Mouse (Mus musculus): ENCODE measurements around the gene Asic2. TPM values are rescaled to one million over a fixed set of nuclear protein-coding genes. Genes with fewer than 3 reads are reported as not detected.
A peak's percentile ranks its signal among the peaks of the same experiment; 100 is the strongest.
"Not testable (repeated sequence)": the region's sequence is repeated elsewhere in the genome, so short reads cannot be mapped to it uniquely, and the experiment has no call there.

The Asic2 gene
- total RNA-seq, 2 experiments from 2014 or later: 78.0 to 80.2 TPM

DNA sequence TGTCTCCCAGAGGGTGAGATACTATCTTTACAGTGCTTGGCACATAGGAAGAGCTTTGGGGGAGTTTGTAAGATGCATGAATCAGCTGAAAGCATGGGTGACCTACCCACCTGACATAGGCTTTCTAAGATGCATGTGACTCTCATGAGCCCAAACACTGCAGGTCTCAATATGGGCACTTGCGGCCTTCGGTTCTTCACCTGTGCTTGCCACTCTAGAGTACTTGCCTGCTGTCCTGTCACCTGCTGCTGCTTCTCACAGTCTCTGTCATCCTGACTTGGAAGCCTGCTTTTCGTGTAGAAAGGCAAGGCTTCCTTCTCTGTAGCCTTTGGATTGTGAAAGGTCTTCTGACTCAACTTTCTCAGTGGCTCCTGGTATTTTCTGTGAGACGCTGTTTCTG is 645.1 kb downstream of the Asic2 start:
- DNase-seq (ENCODE audit: low spot score in 2 of 2): peak in 1 of 2 experiments; percentile 37
- intact Hi-C loops (cut with DNase I): no loop called here

DNA sequence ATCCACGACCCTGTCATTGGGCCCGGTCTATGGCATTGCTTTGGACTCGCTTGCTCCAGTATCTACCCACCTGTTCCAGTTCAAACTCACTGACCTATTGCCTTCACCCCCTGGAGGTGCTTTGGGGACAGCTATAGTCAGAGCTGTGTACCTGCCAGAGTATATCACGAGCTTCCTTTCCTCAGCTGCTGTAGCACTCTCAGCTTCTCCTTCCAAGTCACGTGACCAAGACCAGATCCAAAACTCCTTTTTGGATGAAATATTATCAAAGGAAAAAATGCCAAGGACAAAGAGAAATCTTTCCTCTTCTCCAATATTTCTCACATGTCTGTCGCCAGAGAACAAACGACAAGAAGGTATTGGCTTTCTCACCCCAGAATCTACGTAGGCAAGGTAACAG is 645.8 kb downstream of the Asic2 start:
- intact Hi-C loops (cut with DNase I): no loop called here
- peak; percentile 14 to 50 for DNase-seq (ENCODE audit: low spot score in 2 of 2)

DNA sequence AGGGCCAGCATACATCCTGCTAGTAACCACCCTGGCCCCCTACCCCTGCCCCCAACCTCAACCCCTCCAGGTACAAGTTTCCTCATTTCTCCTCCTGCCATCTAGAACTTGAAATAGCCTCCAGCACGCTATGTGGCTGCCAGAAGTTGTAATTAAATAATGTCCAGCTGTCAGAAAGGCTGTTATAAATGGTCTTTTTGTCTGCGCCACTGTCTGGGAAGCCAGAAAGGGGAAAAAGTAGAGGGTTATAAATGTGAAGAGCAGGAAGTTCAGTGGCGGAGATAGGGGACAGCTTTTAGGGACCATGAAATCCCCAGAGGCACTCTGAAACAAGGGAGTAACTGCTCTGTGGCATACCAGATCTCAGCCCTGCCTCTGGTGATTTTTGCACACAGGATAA is 678.2 kb downstream of the Asic2 start:
- intact Hi-C loops (cut with DNase I): no loop called here
- no peak for DNase-seq (ENCODE audit: low spot score in 2 of 2)

DNA sequence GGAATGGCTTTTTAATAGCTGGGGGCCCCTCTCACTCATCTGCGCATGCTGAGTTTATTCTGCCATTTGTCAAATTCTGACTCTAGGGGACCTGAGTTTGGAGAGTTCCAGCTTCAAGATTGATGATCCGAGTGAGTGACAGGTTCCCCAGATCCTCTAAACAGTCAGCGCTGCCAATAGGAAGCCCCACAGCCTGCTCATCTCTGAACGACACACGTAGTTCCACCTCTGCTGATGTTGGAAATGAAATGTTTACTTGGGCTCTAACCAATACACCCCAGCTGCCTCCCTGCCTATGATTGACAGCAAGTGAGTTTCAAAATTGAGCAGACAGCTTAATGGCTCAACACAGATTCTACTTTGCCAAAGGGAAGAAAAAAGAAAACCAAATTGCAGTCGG is 685.1 kb downstream of the Asic2 start:
- intact Hi-C loops (cut with DNase I): no loop called here
- DNase-seq (ENCODE audit: low spot score in 2 of 2): no peak

DNA sequence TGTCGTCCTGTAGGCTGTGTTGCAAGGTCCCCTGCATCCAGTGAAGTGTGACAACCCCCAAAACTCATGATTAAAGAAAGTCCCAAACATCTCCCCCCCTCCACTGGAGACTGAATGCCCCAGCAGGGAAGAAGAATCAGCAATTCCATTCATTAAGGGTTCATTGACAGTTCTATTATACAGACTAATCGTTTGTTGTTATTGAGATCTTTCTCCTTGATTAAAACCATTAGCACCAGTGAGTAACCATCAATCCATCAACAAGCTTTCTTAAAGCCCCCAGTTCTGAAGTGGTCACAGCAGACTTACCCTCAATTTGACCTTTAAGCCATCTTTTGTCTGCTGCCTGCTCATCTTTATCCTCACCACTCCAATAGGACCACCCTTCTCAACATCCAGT is 688.2 kb downstream of the Asic2 start:
- DNase-seq (ENCODE audit: low spot score in 2 of 2): no peak
- intact Hi-C loops (cut with DNase I): no loop called here

DNA sequence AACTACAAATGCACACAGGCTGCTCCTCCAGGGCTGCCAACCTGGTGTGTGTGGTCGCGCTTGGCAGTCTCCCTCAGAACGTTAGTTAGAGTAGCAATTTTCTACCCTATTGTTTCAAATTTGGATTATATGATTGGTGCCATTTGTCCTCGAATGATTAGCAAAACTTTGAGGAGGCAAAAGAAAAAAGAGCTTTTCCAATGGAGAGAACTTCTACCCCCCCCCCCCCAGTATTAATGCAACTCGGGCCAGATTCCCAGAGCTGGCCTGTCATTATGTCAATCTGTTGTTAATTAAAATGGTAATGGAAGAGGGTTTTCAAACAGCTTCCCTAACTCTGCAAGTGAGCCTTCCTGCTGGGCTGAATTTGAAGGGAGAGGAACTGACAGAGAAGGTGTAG is 690.9 kb downstream of the Asic2 start:
- no peak for DNase-seq (ENCODE audit: low spot score in 2 of 2)
- intact Hi-C loops (cut with DNase I): no loop called here

DNA sequence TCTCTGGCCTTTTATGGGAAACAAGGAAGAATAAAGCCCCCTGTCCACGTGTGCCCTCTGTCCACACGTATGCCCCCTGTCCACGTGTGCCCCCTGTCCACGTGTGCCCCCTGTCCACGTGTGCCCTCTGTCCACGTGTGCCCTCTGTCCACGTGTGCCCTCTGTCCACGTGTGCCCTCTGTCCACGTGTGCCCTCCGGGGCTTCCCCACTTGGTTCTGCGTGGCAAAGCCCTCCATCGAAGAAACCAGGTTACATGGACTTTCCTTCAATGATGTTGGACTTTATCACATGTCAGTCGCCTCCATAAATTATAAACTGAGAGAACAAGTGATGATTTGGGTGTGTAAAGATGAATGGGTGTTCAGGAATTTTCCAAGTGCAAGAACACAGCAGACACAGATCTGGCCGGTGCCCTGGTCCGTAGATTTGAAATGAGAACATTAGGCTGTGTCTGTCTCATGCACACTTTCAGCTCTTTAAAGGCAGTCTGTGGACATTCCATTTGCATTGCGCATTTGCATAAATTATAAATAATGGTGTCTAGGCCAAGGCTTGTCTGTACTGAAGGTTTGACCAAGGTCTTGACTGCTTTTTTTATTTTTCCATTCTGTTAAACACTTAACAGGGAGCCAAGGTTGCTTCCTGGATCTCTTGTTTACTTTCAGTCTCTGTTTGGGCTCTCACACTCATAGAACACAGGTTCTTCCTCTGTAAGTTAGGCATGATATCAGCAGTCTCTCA is 695.4 kb downstream of the Asic2 start:
- DNase-seq (ENCODE audit: low spot score in 2 of 2): no peak
- intact Hi-C loops (cut with DNase I): no loop called here

DNA sequence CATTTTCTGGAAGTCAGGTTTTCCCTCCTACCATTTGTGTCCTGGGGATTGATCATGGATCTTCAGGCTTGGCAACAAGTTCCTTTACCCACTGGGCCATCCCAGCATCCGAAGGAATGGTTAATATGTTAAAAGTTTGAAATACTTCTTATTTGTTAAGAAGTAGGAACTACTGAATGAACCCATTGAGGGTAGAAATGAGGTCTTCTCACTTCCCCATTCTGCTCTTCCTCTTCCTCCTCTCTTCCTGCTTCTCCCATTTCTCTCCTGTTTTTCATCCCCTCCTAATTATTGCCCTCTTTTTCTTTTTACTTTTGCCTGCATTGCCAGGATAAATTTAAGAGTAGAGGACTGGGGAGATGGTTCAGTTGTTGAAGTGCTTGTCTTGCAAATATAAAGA is 696.8 kb downstream of the Asic2 start:
- intact Hi-C loops (cut with DNase I): no loop called here
- no peak for DNase-seq (ENCODE audit: low spot score in 2 of 2)

DNA sequence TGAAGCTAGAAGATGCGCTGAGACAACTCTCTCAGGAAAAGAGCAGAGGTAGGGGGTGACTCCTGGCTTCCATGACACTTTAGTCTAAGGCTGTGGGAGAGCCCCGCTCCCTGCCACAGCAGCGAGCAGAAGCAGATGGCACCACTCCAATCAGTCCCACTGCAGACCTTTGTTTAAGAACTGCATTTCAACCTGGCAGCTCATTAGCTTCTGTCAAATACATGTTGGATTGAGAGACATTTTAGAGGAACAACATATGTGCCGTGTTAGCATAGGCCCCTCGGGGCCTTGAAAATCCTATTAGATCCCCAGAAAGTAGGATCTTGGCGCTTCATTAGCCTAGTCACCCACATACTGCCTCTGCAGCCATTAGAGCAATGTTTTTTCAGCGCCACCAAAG is 697.7 kb downstream of the Asic2 start:
- intact Hi-C loops (cut with DNase I): no loop called here
- DNase-seq (ENCODE audit: low spot score in 2 of 2): no peak

DNA sequence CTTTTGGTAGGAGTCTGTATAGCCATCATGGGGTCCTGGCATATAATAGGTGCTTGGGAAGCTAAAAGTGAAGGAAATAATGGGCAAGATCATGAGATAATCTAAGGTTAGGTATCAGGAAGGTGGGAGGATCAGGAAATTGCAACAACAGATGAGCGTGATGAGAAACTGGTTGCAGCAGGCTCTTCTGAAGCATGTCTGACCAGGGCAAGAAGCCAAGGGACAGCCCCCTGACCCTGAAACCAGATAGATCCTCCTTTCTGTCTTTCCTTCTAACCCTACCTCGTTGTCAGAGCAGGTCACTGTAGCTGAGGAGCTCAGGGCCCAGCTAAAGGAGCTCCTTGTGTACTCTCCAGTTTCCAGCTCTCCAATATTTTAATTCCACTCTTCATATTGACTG is 704.5 kb downstream of the Asic2 start:
- intact Hi-C loops (cut with DNase I): no loop called here
- DNase-seq (ENCODE audit: low spot score in 2 of 2): no peak

DNA sequence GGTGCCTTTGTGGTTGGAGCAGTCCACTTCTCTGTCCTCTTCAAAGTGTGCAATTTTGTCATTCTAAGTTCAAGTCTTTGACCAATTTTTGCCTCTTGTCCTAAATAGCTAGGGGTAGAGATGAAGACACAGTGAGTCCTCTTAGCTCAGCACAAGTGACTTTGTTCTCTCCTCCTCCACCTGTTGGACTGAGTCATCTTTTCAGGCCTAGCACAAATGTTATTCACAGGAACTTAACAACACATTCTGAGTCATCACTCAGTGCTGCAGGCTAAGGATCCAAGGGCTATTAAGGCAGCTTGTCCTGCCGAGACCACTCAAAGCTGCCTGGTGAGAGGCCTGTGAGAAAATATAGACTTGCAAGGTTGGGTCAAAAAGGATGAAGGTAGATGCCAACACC is 705.1 kb downstream of the Asic2 start:
- DNase-seq (ENCODE audit: low spot score in 2 of 2): peak in 1 of 2 experiments; percentile 69
- intact Hi-C loops (cut with DNase I): no loop called here

DNA sequence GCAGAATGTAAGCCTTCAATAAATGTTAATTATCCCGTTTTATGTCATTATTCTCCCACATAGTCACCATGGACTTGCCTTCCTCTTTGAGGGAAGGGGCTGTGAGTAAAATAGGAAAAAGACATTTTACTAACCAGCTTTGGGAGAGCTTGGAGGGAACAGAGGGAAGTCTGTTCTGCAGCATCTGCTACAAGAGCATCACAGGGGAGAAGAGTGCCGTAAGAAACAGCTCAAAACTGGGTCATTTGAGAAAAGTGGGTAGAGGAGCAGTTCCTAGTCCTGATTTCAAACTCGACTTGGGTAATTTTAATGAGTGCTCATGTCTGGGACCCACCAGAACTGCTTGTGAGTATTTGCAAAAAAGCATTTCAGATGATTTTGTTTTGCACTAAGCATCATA is 707.0 kb downstream of the Asic2 start:
- intact Hi-C loops (cut with DNase I): no loop called here
- peak in 1 of 2 experiments; percentile 32 for DNase-seq (ENCODE audit: low spot score in 2 of 2)

DNA sequence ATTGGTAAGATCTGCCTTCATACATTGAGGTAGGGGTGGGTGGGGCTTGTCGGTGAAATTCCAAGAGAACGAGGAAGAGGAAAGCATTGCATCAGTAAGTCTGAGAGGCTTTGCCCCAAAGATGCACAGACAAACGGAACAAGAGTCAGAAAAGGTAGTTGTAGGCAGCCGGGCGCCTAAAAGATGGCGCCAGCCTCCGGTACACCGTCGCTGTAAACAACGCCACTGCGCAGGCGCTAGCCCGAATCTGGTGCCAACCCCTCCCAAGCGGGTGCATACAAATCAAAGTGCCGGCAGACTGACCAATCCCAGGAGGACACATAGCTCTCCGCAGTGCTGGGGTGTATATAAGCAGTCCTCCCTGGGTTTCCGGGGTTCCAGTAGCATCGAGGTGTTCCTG is 727.1 kb downstream of the Asic2 start:
- DNase-seq (ENCODE audit: low spot score in 2 of 2); intact Hi-C loops (cut with DNase I): not testable (repeated sequence)

DNA sequence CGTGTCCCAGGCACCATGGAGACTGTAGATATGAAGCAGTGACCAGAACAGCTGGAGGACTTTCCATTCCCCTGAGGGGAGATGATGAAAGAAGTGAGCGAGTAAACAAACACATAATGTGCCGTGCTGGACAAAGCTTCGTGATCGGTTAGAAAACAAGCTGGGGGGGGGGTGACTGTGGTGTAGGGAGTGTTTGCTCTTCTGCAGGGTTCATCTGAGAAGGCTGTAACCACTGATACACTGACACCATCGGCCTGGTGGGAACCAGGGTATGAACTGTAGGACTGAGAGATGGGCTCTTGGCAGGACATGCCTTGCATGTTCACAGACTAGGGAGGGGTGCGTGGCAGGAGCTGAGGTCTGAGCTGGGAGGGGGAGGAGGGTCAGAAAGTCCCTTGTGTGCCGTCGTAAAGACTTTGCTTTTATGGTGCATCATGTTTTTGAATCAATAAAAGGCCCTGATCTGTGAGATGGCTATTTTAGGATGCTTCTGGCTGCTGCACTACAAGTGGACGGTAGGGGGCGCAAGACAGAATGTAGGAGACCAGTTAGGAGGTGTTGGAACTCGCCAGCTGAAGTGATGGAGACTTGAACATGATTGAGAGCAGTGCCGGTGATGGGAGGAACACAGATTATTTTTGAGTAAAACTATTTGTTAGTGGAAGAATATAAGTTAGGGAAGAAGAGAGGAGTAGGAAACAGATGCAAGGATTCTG is 728.1 kb downstream of the Asic2 start:
- no peak for DNase-seq (ENCODE audit: low spot score in 2 of 2)
- intact Hi-C loops (cut with DNase I): no loop called here

DNA sequence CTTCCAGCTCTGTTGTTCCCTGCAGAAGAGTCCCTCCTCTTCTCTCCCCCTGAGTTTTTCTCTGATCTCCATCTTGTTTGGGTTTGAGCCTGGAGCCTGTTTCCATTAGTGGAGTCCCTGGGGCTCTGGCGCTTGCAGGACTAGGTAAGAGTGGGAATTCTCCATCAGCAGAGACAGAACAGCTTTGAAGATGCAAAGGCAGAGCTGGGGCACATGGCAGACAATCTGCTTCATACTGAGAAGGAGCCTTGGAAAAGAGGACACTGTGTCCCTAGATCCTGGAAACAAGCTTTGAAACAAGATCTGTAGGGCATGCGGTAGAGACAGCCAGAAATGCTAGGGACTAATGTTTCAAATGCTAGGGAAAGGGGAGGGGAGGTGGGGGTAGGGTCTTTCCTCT is 729.2 kb downstream of the Asic2 start:
- intact Hi-C loops (cut with DNase I): no loop called here
- no peak for DNase-seq (ENCODE audit: low spot score in 2 of 2)

DNA sequence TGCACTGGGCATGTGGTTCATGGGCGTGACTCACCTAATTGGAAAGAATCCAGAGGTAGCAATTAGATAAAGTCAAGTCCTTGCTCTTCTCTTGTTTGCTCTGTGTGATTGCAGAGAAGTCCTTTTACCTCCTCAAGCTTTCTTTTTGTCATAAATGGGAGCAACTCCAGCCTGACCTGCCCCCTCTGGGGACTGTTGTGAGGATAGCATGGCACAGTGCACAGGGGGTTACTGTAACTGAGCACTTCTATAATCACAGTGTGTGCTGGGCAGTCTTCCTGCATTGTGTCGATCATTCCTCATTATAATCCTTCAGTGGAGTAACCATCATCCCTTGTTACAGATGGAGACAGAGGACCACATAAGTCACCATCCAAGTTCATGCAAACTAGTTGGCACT is 732.2 kb downstream of the Asic2 start:
- intact Hi-C loops (cut with DNase I): no loop called here
- no peak for DNase-seq (ENCODE audit: low spot score in 2 of 2)

DNA sequence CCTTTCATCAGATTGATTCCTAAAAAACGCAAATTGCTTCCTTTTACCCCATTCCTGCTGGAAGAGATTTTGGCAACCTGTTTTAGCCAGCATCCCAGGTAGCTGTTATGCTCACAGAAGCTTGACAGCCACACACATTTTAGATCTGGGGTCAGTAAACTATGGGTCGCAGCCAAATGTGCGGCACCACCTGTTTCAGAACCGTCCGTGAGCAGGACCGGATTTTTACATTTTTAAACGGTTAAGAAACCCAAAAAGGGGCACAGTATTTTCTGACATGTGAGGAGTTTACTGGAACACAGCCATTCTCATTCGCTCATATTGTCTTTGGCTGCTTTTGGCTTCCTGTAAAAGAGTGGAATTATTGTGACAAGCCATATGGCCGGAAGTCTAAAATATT is 744.9 kb downstream of the Asic2 start:
- DNase-seq (ENCODE audit: low spot score in 2 of 2): peak in 1 of 2 experiments; percentile 19
- intact Hi-C loops (cut with DNase I): no loop called here

DNA sequence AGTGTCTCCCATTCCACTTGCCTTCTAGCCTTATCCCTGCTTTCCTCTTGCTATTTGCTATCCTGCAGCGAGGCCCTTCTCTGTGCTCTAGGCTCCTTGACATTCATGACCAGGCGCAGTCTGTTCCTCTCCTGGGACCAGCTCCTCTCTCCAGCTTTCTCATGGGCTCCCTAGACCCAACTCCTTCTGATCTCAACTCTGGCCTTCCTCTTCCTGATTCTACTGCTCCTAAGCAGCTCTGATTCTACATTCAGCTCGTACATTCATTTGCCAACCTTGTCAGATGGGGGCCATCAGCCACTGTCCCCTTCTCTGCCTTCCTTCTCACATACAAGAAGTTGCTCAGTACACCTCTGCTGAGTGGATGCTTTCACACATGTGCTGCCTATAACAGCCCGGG is 747.5 kb downstream of the Asic2 start:
- intact Hi-C loops (cut with DNase I): no loop called here
- DNase-seq (ENCODE audit: low spot score in 2 of 2): no peak

DNA sequence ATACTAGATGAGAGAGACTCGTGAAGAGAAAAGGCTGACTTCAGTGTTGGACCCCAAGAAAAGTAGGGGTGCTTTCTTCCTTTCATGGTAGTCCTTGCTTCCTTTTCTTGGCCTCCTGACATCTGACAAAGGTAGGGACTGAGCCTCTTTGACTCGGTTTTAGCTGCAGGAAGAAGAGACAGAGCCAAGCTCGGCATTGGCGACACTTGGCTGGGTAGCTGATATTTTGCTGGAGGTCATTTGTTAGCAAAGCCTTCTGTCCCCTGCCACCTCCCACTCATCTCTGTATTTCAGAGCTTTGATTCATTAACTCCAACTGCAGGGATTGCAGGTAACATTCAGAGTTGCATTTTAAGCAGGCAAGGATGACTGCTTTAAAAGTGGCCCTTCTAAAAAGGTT is 762.8 kb downstream of the Asic2 start:
- intact Hi-C loops (cut with DNase I): no loop called here
- DNase-seq (ENCODE audit: low spot score in 2 of 2): no peak

DNA sequence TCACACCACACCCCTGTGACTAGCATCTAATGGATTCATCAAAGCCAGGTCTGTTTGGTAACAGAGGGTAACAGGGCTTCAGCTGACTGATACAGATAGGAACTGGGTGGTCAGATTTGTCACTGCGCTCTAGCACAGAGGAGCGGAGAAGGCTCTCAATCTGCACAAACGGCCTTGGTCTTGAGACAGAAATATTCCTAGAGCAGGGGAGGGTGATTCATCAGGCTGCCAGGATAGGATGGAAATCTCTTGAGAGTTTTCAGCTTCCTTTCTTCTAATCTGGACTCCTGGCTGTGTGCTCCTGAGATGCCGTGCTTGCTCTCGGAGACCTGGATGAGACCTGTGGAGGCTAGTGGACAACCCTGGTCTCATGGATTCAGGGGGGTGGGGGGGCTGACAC is 765.7 kb downstream of the Asic2 start:
- DNase-seq (ENCODE audit: low spot score in 2 of 2): peak in 1 of 2 experiments; percentile 59
- intact Hi-C loops (cut with DNase I): no loop called here

DNA sequence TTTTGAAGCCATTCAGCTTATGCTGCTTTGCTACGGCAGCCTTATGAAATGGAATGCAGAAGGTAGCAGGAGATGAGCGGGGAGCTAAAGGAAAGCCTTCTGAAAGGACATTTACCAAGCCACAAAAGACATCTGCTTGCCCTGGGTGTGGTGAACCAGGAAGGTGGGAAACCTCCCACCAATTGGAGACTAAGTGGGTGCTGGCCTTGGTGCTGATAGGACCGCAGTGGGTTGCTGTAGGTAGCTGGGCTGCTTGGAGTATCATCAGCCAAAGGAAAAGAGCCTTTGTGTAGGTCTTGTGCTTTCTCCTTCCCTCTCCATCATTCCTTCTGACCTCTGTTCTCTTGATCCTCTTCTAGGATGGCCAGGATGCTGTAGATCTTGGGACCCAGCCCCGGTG is 774.4 kb downstream of the Asic2 start:
- no peak for DNase-seq (ENCODE audit: low spot score in 2 of 2)
- intact Hi-C loops (cut with DNase I): no loop called here
